Mouse (Mus musculus) forebrain, embryonic 10.5 days (tissue): ENCODE results near the gene Msmp. TPM values are rescaled to one million over a fixed set of nuclear protein-coding genes. Genes with fewer than 3 reads are reported as not detected.

ENCODE experiments used
- microRNA-seq: library from miRNA; unstranded; fragments of <30 nt; microRNA quantifications from one replicate; pipeline ENCODE4, GENCODE M21; 2017
- polyA plus RNA-seq: library from polyadenylated mRNA; unstranded; fragments of >200 nt; fragmentation: Nextera tagmentation; extraction: Ambion mirVana; gene quantifications from 2 replicates; pipeline ENCODE4 v1.2.1, GENCODE M21; 2016

Msmp gene
- polyA plus RNA-seq, 1 experiment from 2014 or later, result not detected

Small RNA genes within 50 kb of the gene (microRNA-seq; reads per million reads assigned to microRNA genes)
- not detected for gene Gm25262

Other genes with a start within 250 kb of the Msmp start
- 7.4 and 8.4 TPM in 2 replicates for gene Rusc2, start 202.5 kb downstream of the Msmp start, polyA plus RNA-seq
- 0.10 and 0.17 TPM in 2 replicates for gene Fam166b, start 155.4 kb downstream of the Msmp start, polyA plus RNA-seq
- 3.2 and 3.5 TPM in 2 replicates for gene Tesk1, start 142.6 kb downstream of the Msmp start, polyA plus RNA-seq
- 2.3 and 2.4 TPM in 2 replicates for gene Cd72, start 129.9 kb downstream of the Msmp start, polyA plus RNA-seq
- gene Sit1, start 100.8 kb downstream of the Msmp start, polyA plus RNA-seq, result not detected in 2 replicates
- gene Ccdc107, start 91.6 kb downstream of the Msmp start, polyA plus RNA-seq, result 42.2 and 43.9 TPM in 2 replicates
- gene Arhgef39, start 84.8 kb downstream of the Msmp start, polyA plus RNA-seq, result 54.6 and 56.7 TPM in 2 replicates
- gene Car9, start 77.5 kb downstream of the Msmp start, polyA plus RNA-seq, result 0.60 and 1.1 TPM in 2 replicates
- 40.0 and 42.6 TPM in 2 replicates for gene Tpm2, start 60.7 kb downstream of the Msmp start, polyA plus RNA-seq
- gene Creb3, start 22.2 kb downstream of the Msmp start, polyA plus RNA-seq, result 32.5 and 34.4 TPM in 2 replicates
- 42.5 and 43.0 TPM in 2 replicates for gene Tln1, start 21.8 kb downstream of the Msmp start, polyA plus RNA-seq
- 15.3 and 24.2 TPM in 2 replicates for gene Rgp1, start 5.8 kb downstream of the Msmp start, polyA plus RNA-seq
- 24.3 and 26.4 TPM in 2 replicates for gene Gba2, start 5.6 kb downstream of the Msmp start, polyA plus RNA-seq
- gene Npr2, start 47.4 kb upstream of the Msmp start, polyA plus RNA-seq, result 5.4 and 6.2 TPM in 2 replicates
- 1.9 and 2.9 TPM in 2 replicates for gene Spag8, start 69.1 kb upstream of the Msmp start, polyA plus RNA-seq
- 66.0 and 69.7 TPM in 2 replicates for gene Hint2, start 72.0 kb upstream of the Msmp start, polyA plus RNA-seq
- gene Tmem8b, start 84.5 kb upstream of the Msmp start, polyA plus RNA-seq, result 4.2 and 4.3 TPM in 2 replicates
- gene Fam221b, start 84.7 kb upstream of the Msmp start, polyA plus RNA-seq, result 1.6 and 1.7 TPM in 2 replicates
- not detected in 2 replicates for gene Olfr70, start 116.3 kb upstream of the Msmp start, polyA plus RNA-seq
- not detected in 2 replicates for gene Olfr71, start 125.8 kb upstream of the Msmp start, polyA plus RNA-seq
- 0.16 and 0.31 TPM in 2 replicates for gene Hrct1, start 142.7 kb upstream of the Msmp start, polyA plus RNA-seq
- gene Spaar, start 145.5 kb upstream of the Msmp start, polyA plus RNA-seq, result 0.07 TPM in 1 of 2 replicates, not detected in the other
- not detected in 2 replicates for gene Olfr159, start 186.5 kb upstream of the Msmp start, polyA plus RNA-seq
- not detected in 2 replicates for gene Olfr156, start 239.4 kb upstream of the Msmp start, polyA plus RNA-seq